Mouse (Mus musculus) layer of hippocampus, adult 11-12 months (tissue): Measurements from ENCODE around the gene Ubr1.
"Not testable (repeated sequence)": the region's sequence is repeated elsewhere in the genome, so short reads cannot be mapped to it uniquely, and the experiment has no call there.

Experiments used
- DNase-seq: peaks from one replicate; pipeline ENCODE4 v3.0.0; 2022; ENCODE audit warnings: low spot score

Gene Ubr1

DNA sequence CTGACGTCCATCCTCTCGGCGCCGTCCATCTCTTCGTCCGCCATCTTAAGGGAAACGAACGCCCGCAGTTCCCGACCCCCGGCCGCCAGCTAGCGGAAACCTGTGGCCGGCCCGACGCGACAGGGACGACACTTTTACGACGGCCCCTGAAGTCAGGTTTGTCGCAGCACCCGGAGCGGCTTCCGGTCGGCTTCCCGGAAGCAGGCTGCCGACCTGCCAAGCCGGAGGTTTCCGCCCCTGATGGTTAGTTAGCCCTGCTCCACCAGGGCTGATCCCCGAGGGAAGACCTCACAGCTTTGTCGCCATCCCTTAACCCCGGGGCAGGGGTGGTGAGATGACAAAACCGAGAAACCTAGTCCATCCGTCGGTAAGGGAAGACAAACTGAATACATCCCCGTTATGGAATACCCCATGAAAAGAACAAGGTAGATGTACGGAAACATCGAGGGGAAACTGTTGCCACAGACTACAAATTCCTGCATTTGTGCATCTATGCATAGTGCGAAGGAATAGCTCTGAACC is at the start of gene Ubr1:
Gene Ubr1 (minus strand): TSS at position 157 of the 522 bp plus-strand sequence.
- DNase-seq = peak; percentile 86

DNA sequence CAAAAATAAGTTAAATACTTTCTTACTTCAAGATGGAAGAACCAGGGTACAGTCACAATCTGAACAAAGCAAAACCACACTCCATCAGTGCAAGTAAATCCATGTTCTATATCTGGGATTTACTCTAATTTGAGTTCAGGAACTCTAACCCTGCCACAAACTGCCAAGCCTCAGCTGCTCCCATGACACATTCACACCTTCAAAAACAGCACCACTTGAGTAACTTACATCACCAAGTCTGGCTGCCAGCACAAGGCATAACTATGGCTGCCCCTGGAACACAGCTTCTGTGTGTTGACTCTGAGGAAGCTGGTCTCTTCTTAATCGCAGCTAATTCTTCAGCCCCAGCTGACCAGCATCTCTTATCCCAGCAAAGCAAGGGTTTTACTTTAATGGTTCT is 46.6 kb upstream of the Ubr1 start:
- DNase-seq = no peak

DNA sequence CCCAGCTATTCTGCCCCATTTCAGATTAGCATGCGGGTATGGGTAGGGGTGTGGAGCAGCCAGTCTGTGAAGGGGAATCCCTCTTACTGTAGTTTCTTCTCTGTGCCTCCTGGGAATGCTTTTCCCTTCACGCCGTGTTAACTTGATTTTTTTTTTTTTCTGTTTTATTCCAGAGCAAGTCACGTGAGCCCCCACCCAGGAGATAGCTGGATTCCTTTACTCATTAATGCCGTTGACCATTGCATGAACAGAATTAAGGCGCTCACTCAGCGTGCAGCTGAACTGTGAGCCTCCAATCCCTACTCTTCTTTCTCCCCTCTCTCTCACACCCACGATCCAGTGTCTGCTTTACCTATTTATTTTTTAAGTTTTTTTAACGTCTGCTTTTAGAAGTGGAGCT is 45.7 kb upstream of the Ubr1 start:
- DNase-seq = no peak

DNA sequence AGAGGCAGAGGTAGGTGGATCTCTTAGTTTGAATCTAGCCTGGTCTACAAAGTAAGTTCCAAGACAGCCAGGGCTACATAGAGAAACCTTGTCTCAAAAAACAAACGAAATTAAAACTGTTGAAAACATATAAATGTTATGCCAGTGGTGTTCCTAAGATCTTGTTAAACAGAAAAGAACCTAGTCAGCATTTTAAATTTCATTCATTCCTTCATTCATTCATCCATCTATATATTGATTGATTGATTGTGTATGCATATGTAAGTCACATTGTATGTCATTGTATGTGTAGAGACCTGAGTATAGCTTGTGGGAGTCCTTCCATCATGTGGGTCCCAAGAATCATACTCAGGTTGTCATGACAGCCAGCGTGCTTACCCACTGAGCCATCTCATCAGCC is 45.0 kb upstream of the Ubr1 start:
- DNase-seq = no peak

DNA sequence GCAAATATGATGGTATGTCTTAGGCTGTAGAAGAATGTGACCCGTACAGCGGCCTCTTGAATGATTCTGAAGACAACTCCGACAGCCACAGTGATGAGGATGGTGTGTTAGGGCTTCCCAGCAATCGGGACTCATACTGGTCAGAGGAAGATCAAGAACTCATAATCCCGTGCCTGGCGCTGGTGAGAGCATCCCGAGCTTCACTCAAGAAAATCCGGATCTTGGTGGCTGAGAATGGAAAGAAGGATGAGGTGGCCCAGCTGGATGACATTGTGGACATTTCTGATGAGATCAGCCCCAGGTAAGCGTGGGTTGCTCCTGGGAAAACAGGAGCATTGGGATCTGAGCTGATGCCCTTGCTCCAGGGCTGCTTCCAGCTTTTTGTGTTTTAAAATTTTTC is 42.2 kb upstream of the Ubr1 start:
- DNase-seq = no peak

DNA sequence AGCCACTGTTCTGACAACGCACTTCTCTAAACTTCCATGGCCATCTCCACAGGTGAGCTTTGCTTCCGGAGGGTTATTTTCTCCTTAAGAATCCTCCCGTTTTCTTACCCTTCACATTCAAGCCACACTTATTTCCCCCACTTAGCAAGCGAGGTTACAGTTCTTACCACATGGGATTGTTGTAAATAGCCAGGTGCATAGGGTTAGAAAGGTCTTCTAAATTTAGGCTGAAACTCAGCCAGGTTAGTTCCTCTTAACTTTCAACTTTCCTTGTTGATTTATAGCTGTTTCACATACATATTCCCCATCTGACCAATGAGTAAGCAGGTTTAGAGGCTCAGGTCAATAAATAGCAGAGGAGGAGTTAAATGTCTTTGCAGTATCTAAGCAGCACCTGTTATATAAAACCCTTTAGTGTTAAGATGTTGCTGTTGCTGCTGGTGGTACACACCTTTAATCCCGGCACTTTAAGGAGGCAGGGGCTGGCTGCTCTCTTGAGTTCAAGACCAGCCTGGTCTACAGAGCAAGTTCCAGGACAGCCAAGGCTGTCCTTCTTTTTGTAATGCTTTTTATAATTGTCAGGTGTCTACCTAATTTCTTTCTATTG is 38.7 kb upstream of the Ubr1 start:
- no peak for DNase-seq

DNA sequence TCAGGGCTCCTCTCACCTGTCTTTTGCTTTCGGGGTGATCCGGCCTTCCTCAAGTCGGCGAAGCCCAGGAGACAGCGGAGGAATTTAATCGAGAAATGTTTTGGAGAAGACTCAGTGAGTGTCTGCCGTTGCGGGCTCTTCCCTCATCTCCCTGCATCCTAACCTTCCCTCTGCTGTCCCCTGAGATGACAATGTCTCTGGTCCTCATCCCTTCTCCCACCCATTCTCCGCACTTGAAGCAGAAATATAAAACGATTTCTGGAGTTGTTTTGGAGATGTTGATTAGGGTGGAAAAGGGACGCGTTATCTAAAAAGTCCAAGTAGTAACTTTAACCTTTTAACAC is 38.1 kb upstream of the Ubr1 start:
- DNase-seq = no peak

DNA sequence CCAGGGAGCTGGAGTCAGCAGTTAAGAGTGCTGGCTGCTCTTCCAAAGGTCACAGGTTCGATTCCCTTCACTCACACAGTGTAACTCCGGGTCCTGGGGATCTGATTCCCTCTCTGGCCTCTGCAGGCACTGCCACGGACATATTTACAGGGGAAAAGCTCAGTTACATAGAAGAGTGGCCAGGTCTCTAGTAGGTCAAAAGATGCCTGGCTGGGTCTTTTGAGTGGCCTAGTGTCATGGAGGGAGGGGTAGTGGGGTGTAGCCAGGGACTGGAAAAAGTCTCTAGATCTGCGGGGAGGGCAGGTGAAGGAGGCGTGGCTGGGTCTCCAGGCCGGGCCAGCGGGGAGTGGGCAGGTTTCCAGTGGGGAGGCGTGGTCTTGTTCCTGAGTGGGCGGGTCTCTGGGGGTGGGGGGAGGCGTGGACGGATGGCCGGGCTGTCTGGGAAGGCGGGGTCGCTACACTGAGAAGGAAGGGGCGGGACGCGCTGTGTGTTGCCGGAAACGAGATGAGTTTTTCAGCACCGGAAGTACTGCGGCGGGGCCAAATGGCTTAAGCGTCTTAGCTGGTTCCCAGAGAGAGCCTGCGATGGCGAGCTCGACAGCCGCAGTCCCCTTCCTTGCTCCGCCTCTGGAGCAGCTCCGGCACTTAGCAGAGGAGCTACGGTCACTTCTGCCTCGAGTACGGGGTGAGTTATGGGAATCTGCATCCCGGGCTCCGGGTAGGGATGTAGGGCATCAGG is 37.6 kb upstream of the Ubr1 start, which contains the start of gene Ccndbp1:
Gene Ccndbp1 (plus strand): TSS at position 479 of the 739 bp plus-strand sequence.
- peak; percentile 89 for DNase-seq

DNA sequence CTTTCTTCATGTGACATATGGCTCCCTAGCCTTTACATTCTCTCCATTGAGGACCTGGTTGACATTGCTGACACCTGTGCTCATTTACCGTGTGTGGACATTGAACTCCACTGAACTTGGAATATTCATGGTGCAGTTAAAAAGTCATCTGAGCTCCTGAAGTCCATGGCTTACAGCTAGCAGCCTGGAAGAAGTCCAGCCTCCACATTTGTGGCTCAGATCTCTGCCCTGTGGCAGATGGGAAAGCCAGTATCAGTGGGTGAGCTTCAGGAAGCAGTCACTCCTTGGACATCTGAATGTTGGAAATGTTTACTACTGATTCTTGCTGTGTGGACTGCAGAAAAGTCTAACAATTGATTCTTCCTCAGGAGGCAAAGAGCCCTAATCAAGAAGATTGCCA is 36.5 kb upstream of the Ubr1 start:
- DNase-seq = no peak

DNA sequence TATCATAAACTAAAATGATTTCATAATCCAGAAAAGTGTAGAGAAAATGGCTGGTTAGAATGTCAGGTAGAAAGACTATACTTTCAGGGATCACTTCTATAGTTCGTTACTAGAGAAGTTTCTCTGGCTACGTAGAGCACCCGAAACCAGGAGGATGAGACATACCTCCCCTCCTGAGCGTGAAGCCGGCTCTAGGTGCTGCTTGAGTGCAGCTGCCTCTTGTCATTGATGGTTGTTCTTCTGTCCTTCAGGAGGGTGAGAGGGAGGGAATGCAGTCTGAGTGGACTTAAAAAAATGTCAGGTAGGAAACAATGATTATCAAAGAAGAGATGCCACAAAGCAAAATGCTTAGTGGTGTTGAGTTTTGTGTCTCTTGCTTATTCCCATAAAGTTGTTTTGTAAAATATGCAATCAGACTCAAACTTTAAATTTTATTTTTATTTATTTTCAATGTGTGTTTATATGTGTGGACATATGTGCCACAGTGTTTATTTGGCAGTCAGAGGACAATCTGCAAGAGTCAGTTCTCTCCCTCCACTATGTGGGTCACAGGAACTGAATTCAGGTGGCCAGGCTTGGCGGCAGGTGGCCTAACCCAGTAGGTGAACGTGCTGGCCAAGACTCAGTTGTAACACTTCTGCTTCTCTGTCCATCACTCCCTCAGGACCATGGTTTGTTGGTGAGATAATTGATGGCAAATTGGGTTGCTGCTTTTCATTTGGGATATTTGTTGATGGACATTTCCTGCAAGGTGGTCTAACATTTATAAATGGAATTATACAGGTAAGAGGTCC is 33.7 kb upstream of the Ubr1 start:
- DNase-seq = no peak

DNA sequence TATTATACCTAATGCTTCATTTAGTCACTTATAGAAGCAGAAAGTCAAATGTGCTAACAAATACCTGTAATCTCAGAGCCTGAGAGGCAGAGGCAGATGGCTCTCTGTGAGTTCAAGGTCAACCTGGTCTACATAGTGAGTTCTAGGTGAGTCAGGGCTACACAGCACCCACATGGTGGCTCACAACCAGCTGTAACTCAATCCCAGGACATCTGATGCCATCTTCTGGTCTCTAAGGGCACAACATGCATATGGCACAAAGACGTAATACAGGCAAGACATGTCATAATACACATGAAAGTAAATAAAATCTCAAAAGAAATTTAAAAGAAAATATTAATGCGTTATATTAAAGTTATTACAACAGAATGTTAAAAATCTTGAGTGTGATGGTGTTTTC is 33.1 kb upstream of the Ubr1 start:
- no peak for DNase-seq

DNA sequence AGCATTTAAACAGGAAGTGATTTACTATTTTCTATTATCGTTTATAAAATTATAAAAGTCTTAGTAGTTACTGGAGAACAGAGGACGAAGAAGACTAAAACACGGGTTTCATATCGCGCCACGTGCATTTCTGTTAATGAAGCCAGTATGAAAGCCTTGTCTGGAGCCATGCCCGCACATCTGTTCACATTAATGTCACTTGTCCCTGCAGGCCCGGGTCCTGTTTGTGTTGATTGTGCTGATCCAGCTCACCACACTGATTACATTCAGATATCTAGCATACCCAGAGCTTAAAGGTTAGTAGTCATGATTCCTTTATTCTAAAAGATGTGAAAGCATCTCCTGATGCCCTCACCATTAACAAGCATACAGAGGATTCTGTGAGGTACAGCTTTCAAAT is 28.3 kb upstream of the Ubr1 start:
- no peak for DNase-seq

DNA sequence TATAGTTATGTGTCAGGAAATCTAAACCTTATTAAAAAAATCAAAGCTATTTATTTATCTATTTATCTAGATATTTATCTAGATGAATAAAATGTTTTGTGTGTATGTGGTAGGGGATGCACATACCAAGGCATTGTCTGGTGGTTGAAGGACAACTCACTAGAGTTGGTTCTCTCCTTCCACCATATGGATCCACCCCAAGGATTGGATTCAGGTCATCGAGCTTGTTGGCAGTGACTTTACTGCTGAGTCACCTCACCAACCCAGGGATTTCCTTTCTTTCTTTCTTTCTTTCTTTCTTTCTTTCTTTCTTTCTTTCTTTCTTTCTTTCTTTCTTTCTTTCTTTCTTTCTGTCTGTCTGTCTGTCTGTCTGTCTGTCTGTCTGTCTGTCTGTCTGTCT is 26.1 kb upstream of the Ubr1 start:
- DNase-seq = not testable (repeated sequence)

DNA sequence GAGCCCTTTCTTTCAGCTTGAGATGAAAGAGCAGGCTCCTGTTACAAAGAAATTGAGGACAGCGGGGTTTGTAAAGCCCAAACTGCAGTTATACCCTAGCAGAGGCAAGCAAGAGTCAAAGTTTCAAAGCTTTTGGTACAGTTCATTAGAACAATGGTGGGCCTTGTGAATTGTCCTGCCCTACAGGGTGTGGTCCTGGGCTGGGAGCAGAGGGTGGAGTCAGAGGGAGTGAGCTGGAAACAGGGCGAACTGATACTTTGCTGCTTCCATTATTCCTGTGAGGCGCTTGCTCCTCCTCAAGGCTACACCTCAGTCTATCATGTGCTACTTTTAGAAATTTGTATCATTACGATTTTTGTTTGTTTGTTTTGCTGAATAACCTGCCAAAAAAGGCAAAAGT is 20.7 kb upstream of the Ubr1 start:
- no peak for DNase-seq

DNA sequence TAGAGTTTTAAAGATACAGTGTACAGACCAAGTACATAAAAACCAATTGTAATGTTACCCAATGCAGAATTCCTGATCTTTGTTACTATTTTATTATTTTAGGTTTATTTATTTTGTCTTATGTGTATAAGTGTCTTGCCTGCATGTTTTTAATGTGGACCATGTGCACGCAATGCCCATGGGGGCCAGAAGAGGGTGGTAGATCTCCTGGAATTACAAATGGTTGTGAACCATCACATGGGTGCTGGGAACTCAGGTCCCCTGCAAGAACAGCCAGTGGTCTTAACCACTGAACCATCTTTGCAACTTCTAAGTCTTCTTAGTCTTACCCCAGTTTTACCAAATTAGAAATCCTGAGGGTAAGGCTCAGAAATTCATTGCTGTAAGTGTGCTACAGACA is 14.7 kb upstream of the Ubr1 start:
- no peak for DNase-seq

DNA sequence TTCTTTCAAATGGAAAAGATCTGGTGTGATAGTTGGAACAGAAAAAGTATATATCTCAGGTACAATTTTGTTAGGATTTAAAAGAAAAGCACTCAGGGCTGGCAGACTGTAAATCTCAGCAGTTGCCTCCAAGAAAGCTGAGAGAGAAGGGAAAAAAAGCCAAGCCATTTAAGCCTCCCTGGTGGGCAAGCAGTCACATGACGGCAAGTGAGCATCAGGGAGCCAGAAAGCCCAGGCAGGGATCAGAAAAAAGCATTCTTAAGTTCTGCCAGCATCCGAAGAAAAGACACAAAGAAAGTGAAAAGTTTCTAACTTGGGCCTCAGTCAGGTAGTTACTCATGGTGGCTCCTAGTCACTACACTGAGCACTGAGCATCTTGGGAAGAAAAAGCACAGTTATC is 13.1 kb upstream of the Ubr1 start:
- no peak for DNase-seq

DNA sequence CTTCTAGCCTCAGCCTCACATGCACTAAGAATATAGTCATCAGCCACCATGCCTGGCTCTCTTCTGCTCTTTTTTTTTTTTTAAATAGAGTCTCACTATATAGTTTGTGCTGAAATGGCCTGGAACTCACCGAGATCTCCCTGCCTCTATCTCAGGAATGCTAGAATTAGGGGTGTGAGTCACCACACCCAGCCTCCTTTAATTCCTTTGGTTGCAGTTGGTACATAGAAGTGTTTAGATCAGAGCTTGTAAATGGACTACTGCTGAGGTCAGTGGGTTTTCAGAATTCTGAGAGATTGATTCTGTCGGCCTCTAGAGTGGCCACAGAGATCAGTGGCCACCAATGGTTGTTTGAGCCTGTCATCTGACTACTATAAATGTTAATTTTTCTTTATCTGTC is 10.3 kb upstream of the Ubr1 start:
- DNase-seq = no peak

DNA sequence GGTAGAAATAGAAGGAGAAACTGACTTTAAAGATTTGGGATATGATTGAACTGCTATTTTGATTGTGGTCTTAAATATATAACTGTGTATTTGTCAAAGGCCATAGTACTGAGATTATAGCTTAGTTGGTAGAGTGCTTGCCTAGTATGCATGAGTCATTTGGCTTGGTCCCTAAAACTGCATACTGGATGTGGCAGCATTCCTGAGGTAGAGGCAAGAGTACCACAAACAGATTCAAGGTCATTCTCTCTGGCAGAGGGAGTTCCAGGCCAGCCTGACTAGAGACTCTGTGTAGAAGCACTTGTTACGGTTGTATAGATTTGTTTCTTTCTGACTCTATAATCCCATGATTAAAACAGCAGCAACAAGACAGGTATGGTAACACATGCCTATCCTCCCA is 9.3 kb upstream of the Ubr1 start:
- no peak for DNase-seq

DNA sequence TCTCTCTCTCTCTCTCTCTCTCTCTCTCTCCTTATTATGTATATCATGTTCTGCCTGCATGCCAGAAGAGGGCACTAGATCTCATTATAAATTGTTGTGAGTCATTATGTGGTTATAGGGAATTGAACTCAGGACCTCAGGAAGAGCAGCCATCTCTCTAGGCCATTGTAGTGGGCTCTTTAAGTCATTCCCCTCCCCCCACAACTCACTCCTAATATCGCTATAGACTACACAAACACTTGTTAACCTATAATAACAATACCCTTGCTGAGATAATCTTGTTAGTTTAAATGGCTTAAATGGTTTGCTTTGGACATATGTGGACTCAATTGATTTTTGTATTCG is 8.2 kb upstream of the Ubr1 start:
- DNase-seq = no peak

DNA sequence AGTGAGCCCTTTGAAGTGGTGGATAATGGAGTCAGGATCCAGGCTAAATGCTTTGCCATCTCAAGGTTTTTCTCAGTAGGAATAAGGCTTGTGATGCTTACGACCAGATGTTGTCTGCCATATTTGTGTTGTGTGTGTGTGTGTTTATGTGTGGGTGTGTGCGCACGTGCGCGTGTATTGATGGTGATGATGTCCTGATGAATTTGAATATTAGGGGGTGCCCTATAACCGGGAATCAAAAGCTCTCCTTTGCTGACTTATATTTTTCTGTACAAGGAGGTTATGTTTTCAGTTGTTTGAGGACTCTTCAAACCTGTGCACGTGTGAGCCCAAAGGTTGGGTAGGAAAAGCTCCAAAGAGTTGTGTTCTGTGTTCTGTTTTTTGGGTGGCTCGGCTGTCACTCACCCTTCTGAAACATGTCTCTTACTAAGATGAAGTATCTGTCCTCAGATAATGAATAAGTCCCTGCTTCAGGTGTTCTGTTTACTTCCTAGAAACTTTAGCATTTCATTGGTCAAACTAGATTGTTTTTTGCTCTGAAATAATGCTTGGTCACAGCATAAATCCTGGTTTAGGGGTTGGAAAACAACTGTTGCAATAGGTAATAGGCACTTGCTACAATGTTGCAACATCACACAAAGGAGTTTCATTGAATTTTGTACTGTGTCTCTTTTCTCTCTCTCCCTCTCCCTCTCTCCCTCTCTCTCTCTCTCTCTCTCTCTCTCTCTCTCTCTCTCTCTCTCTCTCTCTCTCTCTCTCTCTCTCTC is 7.6 kb upstream of the Ubr1 start:
- DNase-seq = no peak

DNA sequence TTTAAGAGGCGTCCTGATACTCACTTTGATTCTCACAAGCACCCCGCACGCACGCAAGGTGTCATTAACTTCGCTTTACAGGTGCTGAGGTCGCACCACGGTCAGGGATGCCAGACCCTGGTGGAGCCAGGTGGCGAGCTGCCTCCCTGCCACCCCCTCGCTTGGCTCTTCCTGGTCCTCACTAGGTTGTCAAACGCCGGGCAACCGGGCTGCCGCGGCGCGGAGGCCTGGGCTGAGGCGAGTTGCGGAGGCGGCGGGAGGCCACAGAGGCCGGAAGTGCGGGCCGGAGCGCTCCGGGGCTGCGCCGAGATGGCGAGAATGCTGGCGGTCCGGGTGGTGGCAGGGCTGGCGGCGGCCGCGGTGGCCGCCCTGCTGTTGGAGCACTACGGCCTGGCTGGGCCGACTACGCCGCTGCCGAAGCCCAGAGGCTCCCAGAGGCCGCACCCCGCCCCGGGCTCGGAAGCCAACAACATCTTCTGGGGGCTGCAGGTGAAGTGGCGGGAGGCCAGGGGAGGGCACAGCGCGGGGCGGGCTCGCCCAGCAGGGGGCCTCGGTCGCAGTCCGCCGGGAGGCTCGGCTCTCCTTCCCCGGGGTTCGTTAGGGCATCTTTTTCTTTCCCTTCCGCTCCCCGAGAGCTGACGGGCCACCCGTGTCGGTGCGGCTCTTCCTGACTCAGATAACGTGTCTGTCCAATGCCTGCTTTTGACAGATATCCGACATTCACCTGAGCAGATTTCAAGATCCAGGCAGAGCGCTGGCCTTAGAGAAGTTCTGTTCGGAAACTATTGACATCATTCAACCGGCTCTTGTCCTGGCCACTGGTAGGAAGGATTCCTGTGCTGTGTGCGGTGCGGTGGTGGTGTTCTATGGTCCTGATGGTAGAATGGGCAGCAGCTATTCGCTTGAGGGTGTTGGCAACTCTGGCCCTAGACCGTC is 6.7 kb upstream of the Ubr1 start, which contains the start of gene Tmem62:
Gene Tmem62 (plus strand): TSS at position 28 of the 936 bp plus-strand sequence.
- DNase-seq = peak; percentile 54
